Comparison of ENCODE assay signal across 8 mouse cellular contexts in genomic region chr7:16995345-16995744, GRCm38 (mm10). TPM values are rescaled to one million over a fixed set of nuclear protein-coding genes. Genes with fewer than 3 reads are reported as not detected.
DNase-seq lines count a peak whose midpoint lies in the region; ATAC-seq lines count a peak whose summit lies in the region.

No protein-coding gene starts in this region.

- H3K27me3 ChIP-seq in heart, embryonic 15.5 days = no peaks in the 10 kb centered on the region
- no peaks in the 10 kb centered on the region for H3K27me3 ChIP-seq in embryonic facial prominence, embryonic 11.5 days (ENCODE audit: control insufficient read depth, insufficient read depth, low read length)
- H3K27me3 ChIP-seq in hindbrain, embryonic 15.5 days = no peaks in the 10 kb centered on the region
- H3K27me3 ChIP-seq in midbrain, embryonic 11.5 days (ENCODE audit: control insufficient read depth, insufficient read depth, low read length) = no peaks in the 10 kb centered on the region

- H3K4me2 ChIP-seq in heart, embryonic 15.5 days = peak overlapping the region; percentile 83
- H3K4me2 ChIP-seq in embryonic facial prominence, embryonic 11.5 days (ENCODE audit: low read depth, low read length) = peak overlapping the region; percentile 78
- peak overlapping the region; percentile 44 for H3K4me2 ChIP-seq in hindbrain, embryonic 15.5 days
- peak overlapping the region; percentile 73 for H3K4me2 ChIP-seq in midbrain, embryonic 11.5 days

- H3K4me3 ChIP-seq in heart, embryonic 15.5 days = peak overlapping the region; percentile 67
- peak overlapping the region; percentile 68 for H3K4me3 ChIP-seq in embryonic facial prominence, embryonic 11.5 days (ENCODE audit: low read depth, low read length)
- peak overlapping the region; percentile 36 for H3K4me3 ChIP-seq in hindbrain, embryonic 15.5 days
- peak overlapping the region; percentile 46; the same call in 1 of the 2 replicates for H3K4me3 ChIP-seq in midbrain, embryonic 11.5 days (ENCODE audit: low read depth, low read length)

- H3K9me3 ChIP-seq in heart, embryonic 15.5 days (replicated peaks) = no peaks in the 10 kb centered on the region
- H3K9me3 ChIP-seq in embryonic facial prominence, embryonic 11.5 days (replicated peaks; ENCODE audit: control insufficient read depth, low read length) = no peaks in the 10 kb centered on the region
- H3K9me3 ChIP-seq in hindbrain, embryonic 15.5 days = no peaks in the 10 kb centered on the region
- H3K9me3 ChIP-seq in midbrain, embryonic 11.5 days (ENCODE audit: control insufficient read depth, low read length) = no peaks in the 10 kb centered on the region

- no peak for DNase-seq in heart, adult 11 months
- no peak for DNase-seq in embryonic facial prominence, embryonic 11.5 days (ENCODE audit: low spot score)
- no peak for DNase-seq in midbrain, embryonic 11.5 days (ENCODE audit: low spot score, missing footprints)
- DNase-seq in ovary, postnatal 14 days (ENCODE audit: low spot score) = no peak
- DNase-seq in embryo, embryonic 10.5 days (ENCODE audit: low spot score) = no peak

- no peak for ATAC-seq in heart, embryonic 15.5 days (replicated peaks; ENCODE audit: insufficient number of reproducible peaks, insufficient read depth, low FRiP score, low read depth)
- ATAC-seq in embryonic facial prominence, embryonic 11.5 days (replicated peaks; ENCODE audit: insufficient number of reproducible peaks, low FRiP score, low TSS enrichment, low read depth) = no peak
- ATAC-seq in hindbrain, embryonic 15.5 days (ENCODE audit: low FRiP score, low read depth) = no peak
- ATAC-seq in midbrain, embryonic 11.5 days (ENCODE audit: low FRiP score) = no peak
- no peak for ATAC-seq in cerebellum, adult (ENCODE audit: insufficient number of reproducible peaks, low FRiP score, low TSS enrichment)

- H3K9ac ChIP-seq in heart, embryonic 15.5 days = peak overlapping the region; percentile 82
- no peak overlapping the region; the same call in 1 of the 2 replicates for H3K9ac ChIP-seq in embryonic facial prominence, embryonic 11.5 days (replicated peaks; ENCODE audit: low read length)
- no peak overlapping the region for H3K9ac ChIP-seq in hindbrain, embryonic 15.5 days
- peak overlapping the region; percentile 82; the same call in 1 of the 2 replicates for H3K9ac ChIP-seq in midbrain, embryonic 11.5 days (ENCODE audit: low read length)

- peaks cover 23% of the 10 kb centered on the region for H3K36me3 ChIP-seq in heart, embryonic 15.5 days
- 0 out of 2 replicates have a peak, but pooled peaks cover 3% of the 10 kb centered on the region for H3K36me3 ChIP-seq in embryonic facial prominence, embryonic 11.5 days (replicated peaks; ENCODE audit: control insufficient read depth, insufficient read depth, low read depth, low read length)
- no peaks in the 10 kb centered on the region for H3K36me3 ChIP-seq in hindbrain, embryonic 15.5 days
- peaks cover 5% of the 10 kb centered on the region; the same call in 1 of the 2 replicates for H3K36me3 ChIP-seq in midbrain, embryonic 11.5 days (ENCODE audit: control insufficient read depth, insufficient read depth, low read length)

- peaks cover 72% of the 10 kb centered on the region for H3K4me1 ChIP-seq in heart, embryonic 15.5 days (replicated peaks)
- H3K4me1 ChIP-seq in embryonic facial prominence, embryonic 11.5 days (ENCODE audit: control insufficient read depth, insufficient read depth, low read length) = peaks cover 10% of the 10 kb centered on the region
- H3K4me1 ChIP-seq in hindbrain, embryonic 15.5 days (replicated peaks) = peaks cover 43% of the 10 kb centered on the region
- peaks cover 37% of the 10 kb centered on the region for H3K4me1 ChIP-seq in midbrain, embryonic 11.5 days (ENCODE audit: control insufficient read depth, insufficient read depth, low read length)

- peak overlapping the region; percentile 92 for H3K27ac ChIP-seq in heart, embryonic 15.5 days
- no peak overlapping the region for H3K27ac ChIP-seq in embryonic facial prominence, embryonic 11.5 days (replicated peaks; ENCODE audit: low read depth, low read length)
- H3K27ac ChIP-seq in hindbrain, embryonic 15.5 days (replicated peaks) = no peak overlapping the region
- H3K27ac ChIP-seq in midbrain, embryonic 11.5 days (ENCODE audit: low read depth, low read length) = no peak overlapping the region

- WGBS in heart, embryonic 15.5 days = 74% methylated on average over 4 of the region's 4 CpGs
- WGBS in embryonic facial prominence, embryonic 11.5 days = 90% methylated on average over 4 of the region's 4 CpGs
- 87% methylated on average over 4 of the region's 4 CpGs for WGBS in hindbrain, embryonic 15.5 days
- 94% methylated on average over 4 of the region's 4 CpGs for WGBS in midbrain, embryonic 11.5 days

RNA-seq across cellular contexts. Expression of gene Ccdc8, which starts 2.8 kb away (rescaled TPM):
- 28.1 and 34.0 TPM in 2 replicates for polyA plus RNA-seq in heart, embryonic 15.5 days (2015; fragmentation: Nextera tagmentation; extraction: Ambion mirVana)
- polyA plus RNA-seq in embryonic facial prominence, embryonic 11.5 days (2014; fragmentation: Nextera tagmentation; extraction: Ambion mirVana) = 15.9 and 17.1 TPM in 2 replicates
- 7.4 and 7.7 TPM in 2 replicates for polyA plus RNA-seq in hindbrain, embryonic 15.5 days (2015; fragmentation: Nextera tagmentation; extraction: Ambion mirVana)
- 13.2 and 14.7 TPM in 2 replicates for polyA plus RNA-seq in midbrain, embryonic 11.5 days (2014; fragmentation: Nextera tagmentation; extraction: Ambion mirVana)

RNA-seq across cellular contexts. Expression of gene Gm42372, which starts 12.5 kb away (rescaled TPM):
- polyA plus RNA-seq in heart, embryonic 15.5 days (2015; fragmentation: Nextera tagmentation; extraction: Ambion mirVana) = 0.05 and 0.23 TPM in 2 replicates
- 0.52 and 0.63 TPM in 2 replicates for polyA plus RNA-seq in embryonic facial prominence, embryonic 11.5 days (2014; fragmentation: Nextera tagmentation; extraction: Ambion mirVana)
- polyA plus RNA-seq in hindbrain, embryonic 15.5 days (2015; fragmentation: Nextera tagmentation; extraction: Ambion mirVana) = 5.9 and 6.0 TPM in 2 replicates
- 1.6 and 2.5 TPM in 2 replicates for polyA plus RNA-seq in midbrain, embryonic 11.5 days (2014; fragmentation: Nextera tagmentation; extraction: Ambion mirVana)

RNA-seq across cellular contexts. Expression of gene Ppp5c, which starts 32.4 kb away (rescaled TPM):
- 82.5 and 99.2 TPM in 2 replicates for polyA plus RNA-seq in heart, embryonic 15.5 days (2015; fragmentation: Nextera tagmentation; extraction: Ambion mirVana)
- 100 and 102 TPM in 2 replicates for polyA plus RNA-seq in embryonic facial prominence, embryonic 11.5 days (2014; fragmentation: Nextera tagmentation; extraction: Ambion mirVana)
- polyA plus RNA-seq in hindbrain, embryonic 15.5 days (2015; fragmentation: Nextera tagmentation; extraction: Ambion mirVana) = 125 and 136 TPM in 2 replicates
- 101 and 108 TPM in 2 replicates for polyA plus RNA-seq in midbrain, embryonic 11.5 days (2014; fragmentation: Nextera tagmentation; extraction: Ambion mirVana)

RNA-seq across cellular contexts. Expression of gene Pnmal1, which starts 35.9 kb away (rescaled TPM):
- polyA plus RNA-seq in heart, embryonic 15.5 days (2015; fragmentation: Nextera tagmentation; extraction: Ambion mirVana) = 0.05 and 0.24 TPM in 2 replicates
- polyA plus RNA-seq in embryonic facial prominence, embryonic 11.5 days (2014; fragmentation: Nextera tagmentation; extraction: Ambion mirVana) = 5.3 and 6.6 TPM in 2 replicates
- 52.6 and 57.5 TPM in 2 replicates for polyA plus RNA-seq in hindbrain, embryonic 15.5 days (2015; fragmentation: Nextera tagmentation; extraction: Ambion mirVana)
- polyA plus RNA-seq in midbrain, embryonic 11.5 days (2014; fragmentation: Nextera tagmentation; extraction: Ambion mirVana) = 22.5 and 23.7 TPM in 2 replicates

RNA-seq across cellular contexts. Expression of gene Pnmal2, which starts 50.9 kb away (rescaled TPM):
- polyA plus RNA-seq in heart, embryonic 15.5 days (2015; fragmentation: Nextera tagmentation; extraction: Ambion mirVana) = 4.7 and 6.2 TPM in 2 replicates
- 3.7 and 4.2 TPM in 2 replicates for polyA plus RNA-seq in embryonic facial prominence, embryonic 11.5 days (2014; fragmentation: Nextera tagmentation; extraction: Ambion mirVana)
- 142 and 150 TPM in 2 replicates for polyA plus RNA-seq in hindbrain, embryonic 15.5 days (2015; fragmentation: Nextera tagmentation; extraction: Ambion mirVana)
- polyA plus RNA-seq in midbrain, embryonic 11.5 days (2014; fragmentation: Nextera tagmentation; extraction: Ambion mirVana) = 8.3 and 8.6 TPM in 2 replicates

Comparison
In these comparisons a context has a peak if more than half of its experiments do, and no peak if none do; other contexts are left out.
1. H3K9ac ChIP-seq: peak in heart, embryonic 15.5 days (single experiment) and midbrain, embryonic 11.5 days (single experiment); none in embryonic facial prominence, embryonic 11.5 days (single experiment) and hindbrain, embryonic 15.5 days (single experiment).
2. Peak in every context shown above with its lines, with median percentiles within 50 percentile points of each other: H3K4me2 ChIP-seq and H3K4me3 ChIP-seq.